Mouse (Mus musculus) frontal cortex, postnatal 14 days (tissue): ENCODE data around the gene Ap1b1.
A peak's percentile ranks its signal among the peaks of the same experiment; 100 is the strongest.
"Not testable (repeated sequence)": the region's sequence is repeated elsewhere in the genome, so short reads cannot be mapped to it uniquely, and the experiment has no call there.

Experiments used
- DNase-seq, 2 experiments: peaks; one replicate each; pipeline ENCODE4 v3.0.0; 2022; ENCODE audit warnings: low spot score in 2 of 2

Gene Ap1b1

DNA sequence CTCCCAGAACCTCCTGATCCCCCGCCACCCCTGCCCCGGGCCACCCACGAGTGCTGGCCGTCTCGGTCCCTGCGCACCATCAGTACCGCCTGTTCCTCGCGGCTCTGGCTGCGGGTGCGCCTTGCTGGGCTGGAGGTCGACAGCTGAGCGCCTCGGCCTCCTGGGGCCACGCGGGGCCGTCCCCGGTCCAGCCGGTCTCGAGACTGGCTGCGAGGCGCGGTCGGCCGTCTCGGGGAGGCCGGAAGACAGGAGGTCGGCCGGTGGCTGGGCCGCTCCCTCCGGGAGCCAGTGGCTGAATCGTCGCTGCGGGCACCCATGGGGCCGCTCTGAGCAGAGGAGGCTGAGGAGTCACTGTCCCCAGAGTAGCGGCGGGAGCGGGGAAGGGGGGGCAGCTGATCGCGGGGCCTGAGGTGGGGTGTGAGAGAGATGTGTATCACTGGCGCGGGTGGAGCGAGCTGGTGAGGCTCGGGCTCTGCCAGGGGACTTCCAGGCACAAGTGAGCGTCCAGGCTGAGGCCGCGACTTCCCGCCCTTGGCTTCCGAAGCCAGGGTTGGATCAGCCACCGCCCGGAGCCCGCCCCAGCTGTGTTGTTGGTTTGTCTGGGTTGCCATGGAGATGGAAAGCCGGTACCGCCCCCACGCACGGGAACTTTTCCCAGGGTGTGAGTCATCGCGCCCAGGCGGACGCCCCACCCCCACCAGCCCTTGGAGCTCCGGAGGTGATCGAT, 75.0 kb downstream of the Ap1b1 start:
- DNase-seq, result peak; percentile 90 to 91

DNA sequence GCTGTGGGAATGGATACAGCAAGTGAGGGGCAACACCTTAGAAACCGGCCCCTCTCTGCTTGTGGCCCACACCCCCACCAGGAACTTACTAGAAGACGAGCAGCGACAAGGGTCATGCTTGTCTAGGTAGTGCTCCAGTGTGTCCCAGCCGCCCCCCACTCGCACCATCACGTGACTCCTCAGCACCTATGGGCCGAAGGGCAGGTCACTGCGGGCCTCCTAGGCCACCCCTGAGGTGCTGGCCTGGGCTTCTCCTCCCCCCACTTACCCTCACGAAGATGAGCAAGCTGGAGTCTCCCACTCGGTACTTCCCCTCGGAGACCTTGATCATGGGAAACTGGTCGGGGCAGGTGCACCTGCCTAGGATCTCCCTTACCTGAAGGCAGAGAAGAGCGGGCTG, 75.7 kb downstream of the Ap1b1 start:
- no peak for DNase-seq

DNA sequence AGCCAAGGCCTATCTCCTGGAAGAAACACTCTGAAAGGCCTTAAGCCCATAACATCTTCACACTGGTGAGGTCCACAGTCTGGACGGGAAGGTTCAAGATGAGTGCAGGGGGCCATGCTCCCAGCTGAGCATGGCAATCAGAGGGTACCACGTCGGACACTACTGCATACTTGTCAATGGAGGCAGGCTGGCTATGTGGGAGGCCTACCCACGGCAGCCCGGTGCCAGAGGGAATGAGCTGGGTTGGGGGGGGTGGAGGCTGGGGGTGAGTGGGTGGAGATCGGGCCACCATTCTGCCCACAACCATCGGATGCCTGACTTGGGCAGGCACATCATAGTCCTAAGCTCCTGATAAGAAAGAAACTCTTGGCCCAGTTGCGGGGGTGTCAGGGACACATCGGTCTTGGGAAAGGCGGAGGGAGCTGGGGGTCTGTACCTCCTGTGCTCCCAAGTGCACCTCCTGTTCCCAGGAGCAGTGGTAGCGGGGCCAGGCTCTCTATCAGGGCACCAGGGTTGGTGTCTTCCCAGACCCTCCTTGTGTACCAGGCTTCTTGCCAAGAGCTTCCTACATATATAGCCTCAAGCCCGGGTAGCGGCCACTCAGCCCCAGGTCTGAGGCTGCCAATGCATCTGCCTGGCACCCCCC, 76.4 kb downstream of the Ap1b1 start:
- DNase-seq, result no peak

DNA sequence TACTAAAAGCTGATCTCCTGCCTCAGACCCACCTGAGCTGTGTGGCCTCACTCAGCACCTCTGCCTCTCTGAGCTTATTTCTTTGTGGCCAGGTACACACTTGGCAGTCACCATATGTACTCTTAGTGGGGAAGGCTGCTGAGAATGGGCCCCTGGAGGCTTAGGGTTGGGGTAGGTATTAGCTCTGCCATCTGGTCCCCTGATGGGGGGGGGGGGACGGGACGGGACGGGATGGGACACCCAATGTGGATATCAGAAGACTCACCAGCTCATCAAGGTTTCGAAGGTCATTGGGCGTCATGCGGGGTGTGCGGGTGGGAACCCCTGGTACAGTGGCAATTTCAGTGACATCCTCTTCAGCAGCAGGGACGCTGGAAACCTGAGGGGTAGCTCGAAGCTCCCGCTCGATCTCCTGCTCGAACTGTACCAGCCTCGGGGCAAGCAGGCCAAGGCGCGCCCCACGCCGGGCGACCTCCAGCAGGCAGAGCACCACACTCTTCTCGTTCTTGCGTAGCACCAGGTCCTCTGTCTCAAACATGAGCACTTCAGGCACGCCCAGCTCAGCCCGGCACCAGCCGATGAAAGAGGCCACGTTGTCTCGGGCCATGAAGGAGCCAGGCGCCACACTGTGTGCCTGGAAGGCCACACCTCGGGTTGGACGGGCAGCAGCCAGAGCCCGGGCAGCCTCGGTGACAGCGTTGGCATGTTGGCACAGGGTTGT, 77.1 kb downstream of the Ap1b1 start:
- DNase-seq, result peak in 1 of 2 experiments; percentile 31

DNA sequence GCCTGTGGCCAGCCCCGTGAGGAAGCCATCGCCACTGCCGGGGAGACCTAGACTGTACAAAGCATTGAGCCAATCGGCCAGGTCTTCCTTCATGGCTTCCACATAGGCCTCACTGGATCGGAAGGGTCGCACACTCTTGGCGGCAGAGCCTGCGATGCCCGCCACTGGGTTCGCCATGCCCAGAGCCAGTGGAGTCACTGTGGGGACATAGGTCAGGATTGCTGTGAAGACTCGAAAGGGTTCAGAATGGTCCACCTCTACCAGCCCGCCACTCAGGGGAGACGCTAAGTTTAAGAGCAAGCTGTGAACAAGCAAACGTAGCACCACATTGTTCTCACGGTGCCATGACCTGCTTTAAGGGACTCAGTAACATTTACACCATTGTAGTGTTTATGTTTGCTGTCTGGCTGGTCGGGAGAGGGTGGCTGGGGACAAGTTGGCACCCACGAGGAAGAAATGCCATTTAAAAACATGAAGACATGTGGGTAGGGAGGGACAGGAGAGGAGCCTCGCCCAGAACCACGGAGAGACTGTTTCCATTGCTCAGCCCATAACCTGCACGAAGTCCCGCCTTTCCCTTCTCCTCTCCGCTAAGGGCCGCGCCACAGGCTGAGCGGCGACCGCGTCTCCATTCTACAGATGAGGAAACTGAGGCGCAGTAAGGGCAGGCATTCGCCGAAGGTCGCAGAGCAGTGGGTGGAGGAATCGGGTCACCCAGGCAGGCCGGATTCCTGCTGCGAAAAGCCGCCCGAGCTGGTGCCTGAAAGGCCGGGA, 77.8 kb downstream of the Ap1b1 start:
- no peak for DNase-seq

DNA sequence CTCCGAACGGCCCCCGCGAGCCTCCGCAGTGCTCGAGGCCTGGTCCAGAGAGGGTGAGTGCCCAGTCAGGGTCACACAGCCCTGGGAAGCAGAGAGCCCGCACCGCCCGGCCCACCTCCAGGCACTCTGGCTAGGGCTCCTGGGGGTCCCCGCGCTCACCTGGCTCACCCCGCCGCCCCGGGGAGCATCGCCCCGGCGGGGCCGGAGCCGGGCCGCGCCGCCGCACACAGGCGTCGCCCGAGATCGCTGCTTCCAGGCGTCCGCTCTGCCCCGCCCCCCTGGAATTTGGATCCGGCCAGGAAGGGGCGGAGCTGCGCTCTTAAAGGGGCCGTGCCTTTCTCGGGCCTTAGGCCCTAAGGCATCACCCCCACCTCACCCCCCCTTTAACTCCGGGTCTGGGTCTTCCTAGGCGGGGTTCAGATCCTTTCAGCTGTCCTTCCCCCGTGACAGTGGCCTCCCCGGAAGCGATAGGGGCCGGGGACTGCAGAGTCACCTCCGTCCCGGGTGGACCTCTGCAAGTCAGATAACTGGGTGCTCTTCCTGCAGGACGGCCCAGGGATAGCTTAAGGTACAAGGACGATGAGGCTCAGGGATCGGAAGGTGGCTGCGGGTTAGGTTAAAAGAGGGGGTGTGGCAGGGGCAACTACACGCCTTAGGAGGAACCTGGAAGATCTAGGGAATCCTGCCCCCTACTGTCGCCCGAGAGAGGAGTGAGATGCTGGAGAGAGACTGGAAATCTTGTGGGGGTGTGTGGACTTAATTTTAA, 78.6 kb downstream of the Ap1b1 start, which contains the start of gene Gas2l1:
Gene Gas2l1 (minus strand): TSS at position 272 of the 766 bp plus-strand sequence.
- peak; percentile 67 to 79 for DNase-seq

DNA sequence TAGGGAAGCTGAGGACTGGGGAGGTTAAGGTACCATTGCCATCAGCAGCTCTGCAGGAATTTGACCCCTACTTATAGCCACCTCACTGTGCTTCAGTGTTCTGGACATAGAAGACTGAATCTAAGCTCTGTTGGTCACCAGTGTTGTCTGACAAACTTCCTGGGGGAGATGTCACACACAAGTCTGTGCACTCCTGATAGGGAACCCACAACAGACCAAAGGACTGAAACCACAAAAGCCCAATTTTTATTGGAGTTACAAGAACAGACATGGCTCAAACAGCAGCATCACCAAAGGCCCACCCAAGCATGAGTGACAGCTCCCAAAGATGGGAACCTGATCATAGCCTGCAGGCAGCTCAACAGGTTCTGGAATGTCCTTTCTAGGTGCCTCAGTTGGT, 80.4 kb downstream of the Ap1b1 start:
- no peak for DNase-seq

DNA sequence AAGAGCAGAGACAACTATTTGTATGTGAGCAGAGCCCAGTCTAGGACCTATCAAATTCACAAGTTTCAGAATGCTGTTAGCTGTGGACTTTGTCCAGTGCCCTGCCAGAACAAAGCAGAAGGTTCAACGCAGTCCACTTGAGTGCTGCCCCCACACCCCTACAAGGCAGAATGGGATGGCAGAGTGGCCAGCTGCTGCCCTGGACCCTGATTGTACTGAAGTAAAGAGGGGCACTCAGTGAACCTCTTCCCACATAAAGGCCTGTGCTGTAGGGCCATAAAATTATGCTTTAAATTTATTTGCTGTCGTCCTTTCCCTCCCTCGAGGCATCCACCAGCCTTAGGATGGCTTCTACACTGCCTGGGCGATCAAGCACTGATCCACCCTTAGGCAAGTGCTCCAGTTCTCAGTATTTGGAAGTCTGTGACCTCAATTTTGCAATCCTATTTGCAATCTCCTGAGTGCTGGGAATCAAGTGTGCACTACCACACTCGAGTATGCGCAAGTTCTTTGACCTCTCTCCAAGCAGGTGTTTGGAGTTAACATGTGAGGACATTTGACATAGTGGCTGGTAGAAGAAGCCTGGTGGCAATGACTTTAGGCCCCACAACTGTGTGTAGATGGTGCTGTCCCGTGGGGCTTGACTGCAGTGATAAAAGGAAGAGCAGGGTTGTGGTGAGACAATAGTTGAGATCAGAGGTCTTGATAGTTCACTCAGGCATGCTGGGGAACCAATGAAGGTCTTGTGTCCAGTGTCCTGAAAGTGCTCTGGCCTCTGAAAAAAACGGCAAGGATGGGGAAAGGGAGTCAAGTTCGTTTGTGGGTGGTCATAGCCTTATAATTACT, 81.7 kb downstream of the Ap1b1 start:
- no peak for DNase-seq

DNA sequence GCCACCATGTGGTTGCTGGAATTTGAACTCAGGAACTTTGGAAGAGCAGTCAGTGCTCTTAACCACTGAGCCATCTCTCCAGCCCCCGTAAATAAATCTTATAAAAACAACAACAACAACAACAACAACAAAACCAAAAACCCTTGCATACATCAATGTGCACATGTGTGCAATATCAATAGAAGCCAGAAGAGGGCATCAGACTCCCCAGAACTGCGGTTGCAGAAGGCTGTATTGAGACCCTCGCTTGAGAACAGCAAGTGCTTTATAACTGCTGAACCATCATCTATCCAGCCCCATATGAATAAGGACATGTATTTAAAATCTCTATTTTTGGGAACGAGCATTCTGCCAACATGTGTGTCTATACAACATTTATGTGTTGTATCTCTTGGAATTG, 88.3 kb downstream of the Ap1b1 start:
- no peak for DNase-seq

DNA sequence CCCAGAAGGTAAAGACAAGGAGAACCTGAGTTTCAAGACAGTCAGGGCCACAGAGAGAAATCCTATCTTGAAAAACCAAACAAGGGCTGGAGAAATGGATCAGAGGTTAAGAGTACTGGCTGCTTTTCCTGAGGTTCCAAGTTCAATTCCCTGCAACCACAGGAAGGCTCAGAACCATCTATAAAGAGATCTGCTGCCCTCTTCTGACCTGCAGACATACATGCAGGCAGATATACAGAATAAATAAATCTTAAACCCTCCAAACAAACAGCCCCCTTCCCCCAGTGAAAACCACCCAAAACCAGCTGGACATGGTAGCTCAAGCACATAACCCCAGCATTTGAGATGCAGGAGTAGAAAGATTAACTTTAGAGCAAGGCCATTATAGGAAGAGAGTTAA, 89.1 kb downstream of the Ap1b1 start:
- DNase-seq, result no peak

DNA sequence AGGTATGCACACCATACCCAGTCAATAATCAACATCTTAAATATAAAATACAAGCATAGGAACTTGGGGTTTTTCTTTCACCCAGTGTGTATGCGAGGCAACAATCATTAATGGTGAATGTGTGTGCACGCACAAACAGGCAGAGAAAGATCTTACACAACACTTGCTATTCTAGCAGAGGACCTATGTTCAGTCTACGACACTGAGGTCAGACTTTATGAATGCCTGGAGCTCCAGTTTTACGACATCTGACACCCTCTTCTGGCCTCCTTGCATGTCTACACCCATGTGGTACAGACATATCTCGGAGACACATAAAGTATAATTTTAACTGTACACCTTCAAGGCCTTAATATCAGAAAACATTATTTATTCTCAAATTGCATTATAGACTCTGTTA, 90.2 kb downstream of the Ap1b1 start:
- not testable (repeated sequence) for DNase-seq

DNA sequence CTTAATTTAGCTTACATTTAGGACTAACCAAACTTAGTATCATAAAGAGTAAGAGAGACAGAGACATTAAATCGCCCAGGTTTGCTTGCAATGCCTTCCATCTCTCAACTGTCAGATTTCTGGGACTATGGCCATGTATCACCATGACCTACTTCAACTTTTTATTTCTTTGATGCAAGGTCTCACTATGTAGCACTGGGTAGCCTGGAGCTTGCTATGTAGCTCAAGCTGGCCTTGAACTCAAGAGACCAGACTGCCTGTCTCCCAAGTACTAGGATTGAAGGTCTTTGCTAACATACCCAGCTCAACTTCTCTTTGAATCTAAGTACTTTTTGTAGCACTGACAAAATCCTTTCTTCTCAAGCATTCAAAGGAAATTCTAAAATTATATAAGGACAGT, 102.5 kb downstream of the Ap1b1 start:
- no peak for DNase-seq

DNA sequence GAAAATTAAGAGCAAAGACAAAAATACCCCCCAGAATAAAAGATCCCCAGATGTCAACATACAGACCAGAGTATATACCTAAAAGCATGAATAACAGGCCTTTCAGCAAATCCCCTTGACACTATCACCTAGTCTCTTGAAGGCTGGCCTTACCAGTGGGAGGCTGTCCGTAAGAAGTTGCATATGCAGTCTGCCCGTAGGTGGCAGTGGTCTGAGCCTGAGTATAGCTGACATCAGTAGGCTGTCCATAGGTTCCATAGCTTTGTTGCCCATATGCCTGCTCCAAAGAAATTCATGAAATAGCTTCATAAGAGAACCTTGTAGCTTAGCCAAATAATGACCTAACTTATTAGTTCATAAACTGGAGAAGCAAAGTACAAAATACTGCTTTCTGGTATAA, 105.1 kb downstream of the Ap1b1 start:
- no peak for DNase-seq
